Mouse (Mus musculus): ENCODE results near the gene Disp1. TPM values are rescaled to one million over a fixed set of nuclear protein-coding genes. Genes with fewer than 3 reads are reported as not detected.
A peak's percentile ranks its signal among the peaks of the same experiment; 100 is the strongest.

Disp1 gene
- polyA plus RNA-seq, 1 experiment from 2014 or later = 19.1 TPM

DNA sequence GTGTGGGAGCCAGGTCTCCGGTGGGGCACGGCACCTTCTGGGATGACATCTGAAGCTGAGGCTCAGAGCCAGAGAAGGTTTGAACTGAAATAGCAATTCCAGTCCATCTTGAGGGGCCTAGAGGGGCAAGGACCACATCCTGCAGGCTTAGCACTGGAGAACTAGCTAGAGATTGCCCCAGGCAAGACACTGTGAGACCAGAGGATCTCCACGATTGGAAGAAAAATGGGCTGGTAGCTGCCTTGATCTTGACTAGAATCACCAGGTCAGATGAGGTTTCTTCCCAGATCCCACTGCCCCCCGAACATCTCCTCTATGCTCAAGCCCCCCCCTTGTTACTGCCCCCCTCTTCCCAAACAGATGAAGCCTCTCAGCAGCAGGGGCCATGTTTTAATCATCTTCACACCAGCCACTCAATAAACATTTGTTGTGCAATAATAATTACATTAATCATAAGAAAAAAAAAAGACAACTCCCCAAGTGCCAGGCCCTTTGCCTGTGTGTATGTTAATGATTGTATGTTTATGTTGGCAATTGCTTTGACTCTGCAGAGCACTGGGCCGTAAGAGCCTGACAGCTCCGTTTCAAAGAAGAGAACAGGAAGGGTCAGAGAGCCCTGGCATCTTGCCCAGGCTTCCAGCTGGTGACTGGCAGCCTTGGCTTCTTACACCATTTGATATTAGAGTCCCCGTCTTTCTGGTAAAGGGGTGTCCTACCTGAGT lies 174.0 kb downstream of the Disp1 start:
- ATAC-seq (ENCODE audit: insufficient number of reproducible peaks, insufficient read depth, low FRiP score, low TSS enrichment) = no peak
- H3K9me3 ChIP-seq = no peaks in the 10 kb centered on the region
- H3K4me2 ChIP-seq (replicated peaks) = no peak overlapping the region
- H3K9ac ChIP-seq = no peak overlapping the region
- 0 out of 2 replicates have a peak, but pooled peaks cover 4% of the 10 kb centered on the region for H3K27me3 ChIP-seq
- peaks cover 35% of the 10 kb centered on the region for H3K4me1 ChIP-seq
- H3K27ac ChIP-seq = no peak overlapping the region
- no peak overlapping the region for H3K4me3 ChIP-seq
- WGBS = 49% methylated on average over 7 of the region's 7 CpGs
- H3K36me3 ChIP-seq = no peaks in the 10 kb centered on the region

DNA sequence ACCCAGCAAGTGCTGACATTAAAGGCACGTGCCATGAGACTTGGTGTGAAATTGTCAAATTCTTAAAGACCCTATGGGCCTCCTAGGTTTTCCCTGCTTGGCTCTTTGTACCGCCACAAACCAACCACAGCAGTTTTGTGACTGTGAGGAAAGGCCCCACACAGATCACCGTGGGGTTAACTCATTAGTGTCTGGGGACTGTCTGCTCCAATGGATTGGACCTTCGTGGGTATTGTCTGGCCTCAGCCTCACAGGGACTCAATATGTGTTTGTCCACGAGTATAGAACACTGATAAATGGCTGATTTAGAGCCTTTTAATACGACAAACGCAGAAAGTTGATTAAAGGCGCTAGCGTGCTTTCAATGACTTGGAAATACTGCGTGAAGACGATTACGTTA lies 175.2 kb downstream of the Disp1 start:
- no peaks in the 10 kb centered on the region for H3K9me3 ChIP-seq
- 0 out of 2 replicates have a peak, but pooled peaks cover 4% of the 10 kb centered on the region for H3K27me3 ChIP-seq
- 60% methylated on average over 12 of the region's 12 CpGs for WGBS
- peaks cover 35% of the 10 kb centered on the region for H3K4me1 ChIP-seq
- no peak overlapping the region for H3K27ac ChIP-seq
- H3K4me2 ChIP-seq (replicated peaks) = no peak overlapping the region
- H3K36me3 ChIP-seq = no peaks in the 10 kb centered on the region
- no peak overlapping the region for H3K9ac ChIP-seq
- no peak for ATAC-seq (ENCODE audit: insufficient number of reproducible peaks, insufficient read depth, low FRiP score, low TSS enrichment)
- H3K4me3 ChIP-seq = no peak overlapping the region

DNA sequence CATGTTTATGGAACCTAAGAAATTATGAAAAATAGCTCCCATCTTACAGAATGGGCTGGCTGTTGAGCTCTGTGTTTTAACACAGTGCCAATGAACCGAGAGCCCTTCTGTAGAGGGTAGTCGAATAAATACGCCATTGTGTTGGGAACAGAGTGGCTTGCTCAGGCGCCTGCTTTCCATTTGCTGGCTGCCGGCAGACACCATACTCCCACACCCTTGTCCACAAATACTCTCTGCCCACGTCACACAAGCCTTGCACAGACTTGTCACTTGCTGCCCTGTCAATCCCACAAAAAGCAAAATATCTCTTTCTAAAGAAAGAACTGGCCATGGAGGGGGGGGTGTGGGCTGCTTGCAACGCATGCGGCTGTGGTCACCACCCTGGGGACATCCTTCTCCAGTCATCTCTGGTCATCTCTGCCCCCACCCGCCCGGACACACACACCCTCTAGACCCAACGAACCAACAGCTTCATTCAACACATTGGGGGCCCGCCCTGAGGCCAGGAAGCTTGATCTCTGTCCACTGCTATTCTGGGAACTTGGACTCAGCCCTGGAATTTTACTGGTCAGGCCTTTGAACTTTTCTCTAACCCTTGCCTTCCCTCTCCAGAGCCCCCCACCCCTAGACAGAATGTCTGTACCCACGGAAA lies 178.0 kb downstream of the Disp1 start:
- WGBS = 39% methylated on average over 13 of the region's 13 CpGs
- Histone ChIP-seq H3K9me3 (no peaks in the 10 kb centered on the region), H3K9ac (no peak overlapping the region), H3K4me3 (no peak overlapping the region), H3K4me2 (replicated peaks) (no peak overlapping the region), H3K27me3 (peaks cover 9% of the 10 kb centered on the region; the same call in 1 of the 2 replicates), H3K4me1 (peaks cover 36% of the 10 kb centered on the region), H3K36me3 (no peaks in the 10 kb centered on the region), H3K27ac (no peak overlapping the region)
- no peak for ATAC-seq (ENCODE audit: insufficient number of reproducible peaks, insufficient read depth, low FRiP score, low TSS enrichment)

DNA sequence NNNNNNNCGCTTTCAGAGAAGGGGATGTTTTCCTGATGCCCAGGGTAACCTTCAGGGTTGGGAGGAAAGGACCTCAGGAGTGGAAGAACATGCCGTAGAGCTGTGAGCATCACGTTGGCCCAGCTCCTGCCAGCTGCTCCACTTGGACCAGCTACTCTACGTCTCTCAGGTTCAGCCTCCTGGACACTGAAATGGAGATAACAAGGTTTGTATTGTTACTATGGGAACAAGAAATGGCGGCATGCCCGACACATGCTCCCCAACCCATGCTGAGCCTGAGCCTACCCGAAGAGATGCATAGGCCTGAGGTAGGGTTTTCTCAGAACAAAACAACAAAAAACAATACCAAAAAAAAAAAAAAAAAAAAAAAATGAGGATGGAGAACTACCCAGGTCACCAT lies 179.6 kb downstream of the Disp1 start:
- no peak for ATAC-seq (ENCODE audit: insufficient number of reproducible peaks, insufficient read depth, low FRiP score, low TSS enrichment)
- Histone ChIP-seq H3K27me3 (peaks cover 9% of the 10 kb centered on the region; the same call in 1 of the 2 replicates), H3K9me3 (no peaks in the 10 kb centered on the region), H3K4me1 (peaks cover 20% of the 10 kb centered on the region), H3K9ac (no peak overlapping the region), H3K4me3 (no peak overlapping the region), H3K4me2 (replicated peaks) (no peak overlapping the region), H3K27ac (no peak overlapping the region), H3K36me3 (no peaks in the 10 kb centered on the region)
- WGBS = 86% methylated on average over 6 of the region's 7 CpGs

DNA sequence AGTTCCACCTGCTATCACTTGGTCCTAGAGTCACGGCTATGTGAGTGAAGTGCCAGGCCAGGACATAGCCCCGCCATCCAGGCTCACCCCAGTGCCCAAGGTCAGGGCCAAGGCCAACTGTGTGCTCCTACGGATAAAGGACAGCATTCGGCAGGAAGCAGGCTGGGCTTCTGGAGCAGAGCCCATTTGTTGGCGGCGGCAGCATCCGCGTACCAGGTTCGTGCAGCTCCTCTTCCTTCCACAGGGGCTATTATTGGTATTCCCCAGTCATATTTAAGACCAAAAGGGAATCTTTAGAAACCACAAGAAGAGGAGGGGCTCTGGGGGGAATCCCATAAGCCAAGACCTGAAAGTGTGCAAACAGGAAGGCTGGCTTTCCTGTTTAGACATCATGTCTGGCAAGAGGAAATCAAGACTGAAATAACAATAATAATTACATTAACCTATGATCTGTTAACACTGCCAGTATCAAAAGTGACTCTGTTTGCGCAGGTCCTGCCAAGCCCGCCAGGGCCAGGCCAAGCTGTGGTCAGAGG lies 180.4 kb downstream of the Disp1 start:
- no peak; the same call in 1 of the 2 replicates for ATAC-seq (ENCODE audit: insufficient number of reproducible peaks, insufficient read depth, low FRiP score, low TSS enrichment)
- no peak overlapping the region for H3K4me2 ChIP-seq (replicated peaks)
- no peak overlapping the region for H3K4me3 ChIP-seq
- H3K9me3 ChIP-seq = no peaks in the 10 kb centered on the region
- peaks cover 14% of the 10 kb centered on the region; the same call in 1 of the 2 replicates for H3K4me1 ChIP-seq
- no peaks in the 10 kb centered on the region for H3K36me3 ChIP-seq
- 64% methylated on average over 11 of the region's 11 CpGs for WGBS
- no peak overlapping the region for H3K27ac ChIP-seq
- peaks cover 9% of the 10 kb centered on the region; the same call in 1 of the 2 replicates for H3K27me3 ChIP-seq
- no peak overlapping the region for H3K9ac ChIP-seq

DNA sequence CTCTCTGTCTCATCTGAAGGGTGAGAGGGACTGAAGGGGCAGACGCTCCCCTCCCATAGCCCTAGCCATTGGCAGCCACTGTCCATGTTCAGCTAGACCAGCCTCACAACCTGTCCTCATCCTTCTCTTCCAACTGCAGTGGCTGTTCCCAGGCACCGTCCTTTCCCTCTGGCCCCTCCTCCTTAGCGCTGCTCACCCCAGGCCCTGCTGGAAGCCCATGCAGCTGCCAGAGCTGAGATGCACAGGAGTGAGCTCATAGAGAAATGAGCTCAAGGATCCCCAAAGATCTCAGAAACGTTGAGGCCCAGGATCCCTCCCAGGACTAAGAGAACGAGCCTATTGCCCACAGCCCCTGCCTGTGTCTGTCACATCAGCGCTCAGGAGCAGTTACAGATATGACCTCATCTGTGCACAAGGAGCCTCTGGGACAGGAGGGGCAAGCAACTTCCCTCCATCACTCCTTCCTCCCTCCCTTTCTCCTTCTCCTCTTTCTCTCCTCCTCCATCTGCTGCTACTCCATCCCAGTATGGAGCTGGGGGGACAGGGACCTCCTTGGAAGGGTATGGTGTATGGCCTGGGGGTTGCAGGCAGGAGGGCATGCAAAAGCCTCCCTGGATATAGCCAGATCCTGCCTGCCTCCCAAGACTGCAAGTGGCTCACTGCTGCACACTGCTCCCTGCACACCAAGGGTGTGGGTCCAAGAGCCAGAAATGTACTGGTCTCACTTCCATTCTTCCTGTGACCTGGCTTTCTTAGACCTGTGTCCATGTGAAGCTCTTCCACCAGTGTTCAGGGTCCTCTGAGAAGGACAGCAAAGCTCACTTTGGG lies 181.2 kb downstream of the Disp1 start:
- Histone ChIP-seq H3K4me1 (peaks cover 14% of the 10 kb centered on the region; the same call in 1 of the 2 replicates), H3K27me3 (peaks cover 9% of the 10 kb centered on the region; the same call in 1 of the 2 replicates), H3K9ac (no peak overlapping the region), H3K27ac (no peak overlapping the region), H3K4me3 (no peak overlapping the region), H3K36me3 (no peaks in the 10 kb centered on the region), H3K4me2 (replicated peaks) (no peak overlapping the region), H3K9me3 (no peaks in the 10 kb centered on the region)
- 44% methylated on average over 6 of the region's 6 CpGs for WGBS
- ATAC-seq (ENCODE audit: insufficient number of reproducible peaks, insufficient read depth, low FRiP score, low TSS enrichment) = peak; percentile 62; the same call in 1 of the 2 replicates

DNA sequence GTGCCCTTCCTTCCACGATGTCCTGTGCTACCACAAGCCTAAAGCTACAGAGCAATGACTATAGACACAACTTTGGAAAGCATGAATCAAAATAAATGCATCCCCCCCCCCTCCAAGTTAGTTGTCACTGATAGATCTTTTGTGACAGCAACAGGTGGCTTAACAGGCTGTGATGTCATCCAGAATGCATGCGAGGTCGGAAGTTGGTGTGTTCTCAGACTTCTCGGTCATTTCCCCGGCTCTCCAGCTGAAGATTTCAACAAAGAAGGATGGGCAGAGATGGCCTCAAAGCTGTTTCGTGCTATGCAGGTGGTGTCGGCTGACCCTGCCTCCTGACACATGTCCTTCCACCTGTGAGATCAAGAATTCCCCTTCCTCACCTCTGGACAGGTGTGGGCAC lies 181.9 kb downstream of the Disp1 start:
- H3K36me3 ChIP-seq = no peaks in the 10 kb centered on the region
- no peak overlapping the region for H3K9ac ChIP-seq
- ATAC-seq (ENCODE audit: insufficient number of reproducible peaks, insufficient read depth, low FRiP score, low TSS enrichment) = 0 out of 2 replicates have a peak, but pooled peaks have one; percentile 5
- H3K9me3 ChIP-seq = no peaks in the 10 kb centered on the region
- H3K27me3 ChIP-seq = peaks cover 9% of the 10 kb centered on the region; the same call in 1 of the 2 replicates
- H3K4me1 ChIP-seq = peaks cover 14% of the 10 kb centered on the region; the same call in 1 of the 2 replicates
- WGBS = 73% methylated on average over 7 of the region's 7 CpGs
- H3K4me3 ChIP-seq = no peak overlapping the region
- H3K4me2 ChIP-seq (replicated peaks) = no peak overlapping the region
- H3K27ac ChIP-seq = no peak overlapping the region

Small RNAs within 50 kb of the gene (microRNA-seq; reads per million reads assigned to microRNA genes)
- not detected for gene Gm24975

Other genes with a start within 250 kb of the Disp1 start
- 71.1 and 71.6 TPM in 2 replicates for gene Aida, start 75.1 kb upstream of the Disp1 start, polyA plus RNA-seq (2016; fragmentation: Nextera tagmentation; extraction: Ambion mirVana)
- 42.5 and 43.1 TPM in 2 replicates for gene Brox, start 75.7 kb upstream of the Disp1 start, polyA plus RNA-seq (2016; fragmentation: Nextera tagmentation; extraction: Ambion mirVana)
- gene Mia3, start 148.0 kb upstream of the Disp1 start, polyA plus RNA-seq (2016; fragmentation: Nextera tagmentation; extraction: Ambion mirVana) = 124 and 128 TPM in 2 replicates
- gene Taf1a, start 167.5 kb upstream of the Disp1 start, polyA plus RNA-seq (2016; fragmentation: Nextera tagmentation; extraction: Ambion mirVana) = 24.6 and 25.1 TPM in 2 replicates
- 0.18 and 0.74 TPM in 2 replicates for gene Hhipl2, start 196.7 kb upstream of the Disp1 start, polyA plus RNA-seq (2016; fragmentation: Nextera tagmentation; extraction: Ambion mirVana)